Mouse (Mus musculus) spleen, postnatal 36 days (tissue): ENCODE measurements at regions not wholly inside any gene's neighbourhood (a gene's known extent, or its start where the extent isn't known, plus 50 kb on each side); places are given as distances from the start of the nearest gene placed in this dataset.
A peak's percentile ranks its signal among the peaks of the same experiment; 100 is the strongest.

Experiments used
- DNase-seq, 2 experiments: peaks; one replicate each; pipeline ENCODE4 v3.0.0; 2022; ENCODE audit warnings: low spot score in 2 of 2, mixed read lengths in 1 of 2

DNA sequence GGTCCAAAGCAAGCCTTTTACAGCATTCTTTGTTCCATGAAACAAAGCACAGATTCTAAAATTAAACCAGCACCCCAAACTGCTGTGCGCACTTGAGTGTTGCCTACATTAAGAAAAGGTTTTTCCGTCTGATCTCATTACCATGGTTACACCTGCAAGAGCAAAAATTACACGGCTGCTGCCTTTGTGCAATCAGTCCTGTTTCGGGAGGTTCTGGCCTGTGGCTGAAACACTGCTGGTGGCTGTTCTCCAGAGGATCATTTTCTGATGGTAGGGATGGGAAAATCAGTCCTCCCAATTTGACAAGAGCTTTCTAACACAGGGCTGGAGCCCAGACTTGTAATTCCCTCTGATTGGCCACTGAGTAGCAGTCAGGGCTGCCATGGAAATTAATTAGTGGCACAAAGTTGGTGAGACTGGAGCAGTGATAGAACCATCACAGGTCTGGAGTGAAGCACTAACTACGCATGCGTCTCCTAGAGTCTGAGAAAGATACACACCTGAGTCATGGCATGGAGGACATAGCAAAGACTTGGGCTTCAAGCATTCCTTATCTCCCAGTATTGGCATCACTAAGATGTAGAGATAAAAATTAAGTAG lies 114.8 kb upstream of the Fam49a start:
- DNase-seq, result no peak

DNA sequence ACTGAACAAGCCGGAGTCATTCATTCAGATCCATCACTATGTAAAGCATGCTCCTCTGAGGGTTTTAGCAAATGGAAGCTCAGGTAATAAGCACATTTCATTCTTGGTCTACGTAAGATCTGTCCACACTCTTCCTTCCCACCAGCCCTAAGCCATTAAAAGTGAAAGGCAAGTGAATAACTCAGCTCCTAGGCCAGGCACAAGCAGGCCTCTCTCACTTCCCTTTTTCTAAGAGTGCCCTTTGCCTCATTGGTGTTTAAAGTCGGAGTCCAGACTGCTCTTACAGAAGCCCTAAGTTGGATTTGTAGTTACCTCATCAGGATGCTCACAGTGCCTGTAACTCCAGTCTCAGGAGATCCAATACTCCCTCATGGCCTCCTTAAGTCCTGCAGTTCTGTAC lies 114.1 kb upstream of the Fam49a start:
- DNase-seq, result peak in 1 of 2 experiments; percentile 10

GRCm38 (mm10) chr12:12148659-12149399 lies 113.1 kb upstream of the Fam49a start:
- DNase-seq, result peak in 1 of 2 experiments; percentile 8

DNA sequence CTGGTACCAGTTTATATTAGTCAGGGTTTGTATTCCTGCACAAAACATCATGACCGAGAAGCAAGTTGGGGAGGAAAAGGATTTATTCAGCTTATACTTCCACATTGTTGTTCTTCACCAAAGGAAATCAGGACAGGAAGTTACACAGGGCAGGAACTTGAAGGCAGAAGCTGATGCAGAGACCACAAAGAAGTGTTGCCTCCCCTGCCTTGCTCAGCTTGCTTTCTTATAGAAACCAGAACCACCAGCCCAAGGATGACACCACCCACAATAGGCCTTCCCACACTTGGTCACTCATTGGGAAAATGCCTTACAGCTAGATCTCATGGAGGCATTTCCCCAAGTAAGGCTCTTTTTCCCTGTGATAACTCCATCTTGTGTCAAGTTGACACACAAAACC lies 97.5 kb upstream of the Fam49a start:
- no peak for DNase-seq

DNA sequence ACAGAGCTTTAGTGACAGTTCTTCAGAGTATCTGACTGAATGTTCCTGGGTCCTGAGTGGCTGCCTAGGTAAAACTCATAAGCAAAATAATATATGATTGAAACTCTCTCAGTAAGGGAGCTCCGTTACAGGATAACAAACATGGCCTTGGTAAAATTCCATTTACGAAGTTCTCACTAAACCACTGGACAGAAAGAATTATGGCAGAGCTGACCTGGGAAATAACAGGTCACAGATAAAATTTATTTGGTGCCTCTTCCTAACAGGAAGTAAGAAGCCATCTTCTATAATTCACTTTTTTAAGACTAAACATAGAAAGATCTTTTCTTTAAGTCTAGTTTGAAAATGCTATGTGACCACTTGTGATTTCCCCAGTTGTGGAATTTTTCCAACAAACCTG lies 91.4 kb upstream of the Fam49a start:
- no peak for DNase-seq

GRCm38 (mm10) chr12:12172087-12172823 lies 89.7 kb upstream of the Fam49a start:
- no peak for DNase-seq

GRCm38 (mm10) chr12:12176331-12177263 lies 85.3 kb upstream of the Fam49a start:
- peak; percentile 70 to 80 for DNase-seq

DNA sequence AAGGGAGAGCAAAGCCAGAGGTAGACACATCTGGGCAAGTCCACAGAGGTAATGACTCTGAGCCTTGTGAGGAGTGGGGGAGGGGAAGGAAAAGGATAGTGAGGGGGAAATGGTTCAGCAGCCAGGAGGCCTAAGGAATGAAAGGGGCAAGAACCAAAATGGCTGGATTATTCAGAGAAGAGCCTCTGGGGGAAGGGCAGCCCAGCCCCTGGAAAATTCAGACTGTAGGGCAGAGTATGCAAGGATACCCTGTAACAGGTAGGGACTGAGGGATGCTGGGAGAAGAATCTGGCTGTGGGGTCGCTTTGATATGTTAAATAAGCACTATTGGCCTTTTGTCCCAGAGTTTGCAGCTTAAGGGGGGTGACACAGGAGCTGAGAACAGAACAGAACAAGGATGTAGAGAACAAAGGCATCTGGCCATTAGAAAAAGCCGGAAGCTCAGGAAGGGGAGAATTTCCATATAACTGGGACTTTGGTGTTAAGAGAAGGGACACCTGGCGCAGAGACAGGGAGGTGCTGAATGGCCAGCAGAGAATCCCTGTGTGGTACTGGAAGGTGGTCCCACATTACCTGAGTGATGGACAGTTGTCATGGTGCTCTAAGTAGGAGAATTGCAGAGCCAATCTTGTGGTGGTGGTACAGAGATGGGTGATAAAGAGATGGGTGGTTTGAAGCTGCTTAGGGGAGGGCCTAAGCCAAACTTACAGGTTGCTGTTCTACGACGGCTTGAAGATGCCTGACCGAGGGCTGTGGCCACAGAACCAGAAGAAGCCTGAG lies 84.5 kb upstream of the Fam49a start:
- no peak for DNase-seq

DNA sequence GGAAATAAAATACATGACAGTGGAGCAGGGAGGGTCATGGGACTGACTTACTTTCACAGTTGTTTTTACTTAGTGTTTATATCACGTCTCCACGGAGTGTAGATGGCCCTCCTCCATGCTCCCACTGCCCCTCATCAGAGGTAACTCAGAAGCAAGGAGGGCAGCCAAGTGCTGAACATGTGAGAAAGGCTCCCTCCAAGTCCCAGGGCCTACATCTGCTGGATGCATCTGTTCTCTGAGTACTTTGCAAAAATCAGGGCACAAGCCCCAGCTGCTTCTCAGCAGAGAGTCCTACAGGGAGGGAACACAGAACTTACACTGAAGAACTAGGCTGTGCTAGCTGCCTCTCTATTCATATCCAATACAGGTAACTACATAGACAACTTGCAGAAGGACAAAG lies 83.5 kb upstream of the Fam49a start:
- no peak for DNase-seq

DNA sequence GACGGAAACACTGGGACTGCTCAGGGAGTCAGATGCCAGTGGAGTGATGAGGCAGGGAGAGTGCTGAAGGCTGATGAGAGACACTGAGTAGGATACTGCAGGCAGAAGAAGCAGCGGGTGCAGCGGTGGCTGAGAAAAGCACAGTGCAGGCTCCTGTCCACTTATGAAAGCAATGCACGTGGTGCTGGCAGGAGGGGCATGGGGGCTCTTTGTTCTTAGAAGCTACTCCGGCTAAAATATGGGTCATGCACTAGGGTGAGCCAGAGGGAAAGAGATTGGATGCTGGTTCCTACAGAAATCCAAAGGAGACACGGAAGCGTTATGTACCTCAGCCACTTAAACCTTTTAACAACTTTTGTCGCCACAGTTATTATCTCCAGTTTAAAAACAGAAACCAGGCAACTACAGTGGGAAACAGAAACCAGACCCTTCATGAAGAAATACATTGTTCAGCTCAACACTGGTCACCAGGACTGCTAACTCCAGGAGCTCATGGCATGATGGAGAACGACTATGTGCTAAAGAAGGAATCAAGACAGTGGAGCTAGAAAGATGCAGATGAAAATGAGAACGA lies 82.6 kb upstream of the Fam49a start:
- DNase-seq, result no peak

DNA sequence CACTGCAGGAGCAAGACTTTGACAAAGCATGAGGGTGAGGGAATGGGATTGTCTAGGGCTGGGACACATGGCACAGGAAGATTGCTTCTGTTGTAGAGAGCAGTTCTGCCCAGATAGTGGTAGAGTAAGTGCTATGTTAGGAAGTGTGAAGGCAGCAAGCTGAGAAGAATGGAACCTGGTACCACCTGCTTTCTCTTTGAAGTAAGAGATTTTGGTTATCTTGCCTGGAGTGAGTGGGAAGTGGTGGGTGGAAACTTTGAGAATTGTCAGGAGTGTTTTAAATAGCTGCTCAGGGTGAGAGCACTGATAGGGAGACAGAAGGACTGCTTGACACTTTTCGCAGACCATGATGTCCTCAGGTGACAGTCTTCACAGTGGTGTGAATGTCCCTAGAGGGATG lies 81.0 kb upstream of the Fam49a start:
- no peak for DNase-seq

- DNase-seq, result no peak
Observed at GRCm38 (mm10) chr12:12181686-12182085, 80.3 kb upstream of the Fam49a start.

DNA sequence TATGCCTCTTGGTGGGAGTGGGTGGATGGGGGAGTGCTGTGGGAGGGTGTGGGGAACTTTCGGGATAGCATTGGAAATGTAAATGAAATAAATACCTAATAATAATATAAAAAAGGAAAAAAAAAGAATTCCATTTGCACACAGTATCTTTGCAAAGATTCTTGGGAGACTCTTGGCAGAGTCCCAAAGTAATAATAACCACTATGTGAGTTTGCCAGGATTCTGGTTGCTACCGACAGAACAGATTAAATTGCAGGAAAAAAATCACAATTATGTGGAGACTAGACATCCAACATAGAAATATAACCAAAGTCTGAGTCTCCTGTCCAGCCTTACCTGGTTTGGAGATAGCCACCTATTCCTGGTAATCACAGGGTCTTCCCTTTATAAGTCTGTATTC lies 75.6 kb upstream of the Fam49a start:
- DNase-seq, result no peak

GRCm38 (mm10) chr12:12195066-12195465 lies 66.9 kb upstream of the Fam49a start:
- no peak for DNase-seq

GRCm38 (mm10) chr12:12196627-12197026 lies 65.3 kb upstream of the Fam49a start:
- DNase-seq, result no peak

GRCm38 (mm10) chr12:12208216-12208615 lies 53.7 kb upstream of the Fam49a start:
- no peak for DNase-seq
